Mouse (Mus musculus) embryonic facial prominence, embryonic 14.5 days (tissue): ENCODE measurements at regions not wholly inside any gene's neighbourhood (a gene's known extent, or its start where the extent isn't known, plus 50 kb on each side); places are given as distances from the start of the nearest gene placed in this dataset.

ENCODE experiments used
- ATAC-seq: fragments of 200-750 bp; cut with Nextera tagmentation; 2 replicates; pipeline ENCODE4 v1.8.0; 2017; ENCODE audit warnings: low read depth, moderate number of reproducible peaks, moderate TSS enrichment
- DNase-seq: peaks from one replicate; pipeline ENCODE4 v3.0.0-alpha.2; 2015; ENCODE audit warnings: low spot score
- H3K27ac ChIP-seq: fragments of 300-500 bp; sonication (generic); replicated peaks from 2 replicates; pipeline ENCODE4 v1.5.1; 2014; ENCODE audit warnings: low read depth, mild to moderate bottlenecking, low read length, moderate library complexity
- H3K27me3 ChIP-seq: fragments of 300-500 bp; sonication (generic); replicated peaks from 2 replicates; pipeline ENCODE4 v1.6.1; 2014; ENCODE audit warnings: low read length; ENCODE audit not compliant: control insufficient read depth, insufficient read depth
- H3K36me3 ChIP-seq: fragments of 300-500 bp; sonication (generic); 2 replicates; pipeline ENCODE4 v1.6.1; 2014; ENCODE audit warnings: low read length, mixed read lengths; ENCODE audit not compliant: control insufficient read depth, insufficient read depth
- H3K4me1 ChIP-seq: fragments of 300-500 bp; sonication (generic); 2 replicates; pipeline ENCODE4 v1.6.1; 2014; ENCODE audit warnings: antibody characterized with exemption, low read length; ENCODE audit not compliant: control insufficient read depth, insufficient read depth
- H3K4me2 ChIP-seq: fragments of 300-500 bp; sonication (generic); 2 replicates; pipeline ENCODE4 v1.6.1; 2014; ENCODE audit warnings: low read depth, mild to moderate bottlenecking, low read length, moderate library complexity, mixed read lengths
- H3K4me3 ChIP-seq: fragments of 300-500 bp; sonication (generic); 2 replicates; pipeline ENCODE4 v1.5.1; 2014; ENCODE audit warnings: low read depth, mild to moderate bottlenecking, low read length
- H3K9ac ChIP-seq: fragments of 300-500 bp; sonication (generic); 2 replicates; pipeline ENCODE4 v1.6.1; 2014; ENCODE audit warnings: low read depth, mild to moderate bottlenecking, low read length, moderate library complexity, mixed read lengths
- H3K9me3 ChIP-seq: fragments of 300-500 bp; sonication (generic); 2 replicates; pipeline ENCODE4 v1.6.1; 2016; ENCODE audit warnings: low read length; ENCODE audit not compliant: control insufficient read depth
- WGBS: fragments of 180-500 bp; shearing (Covaris S2); extraction: QIAGEN DNeasy Blood & Tissue Kit; methylation state at CpG from one replicate; pipeline ENCODE4 v1.1.7; 2014; 5-methylcytosine and 5-hydroxymethylcytosine counted together

- H3K4me2 ChIP-seq: no peak overlapping the region; the same call in 1 of the 2 replicates
Observed at GRCm38 (mm10) chr8:8239489-8239888, 421.6 kb downstream of the Efnb2 start.

DNA sequence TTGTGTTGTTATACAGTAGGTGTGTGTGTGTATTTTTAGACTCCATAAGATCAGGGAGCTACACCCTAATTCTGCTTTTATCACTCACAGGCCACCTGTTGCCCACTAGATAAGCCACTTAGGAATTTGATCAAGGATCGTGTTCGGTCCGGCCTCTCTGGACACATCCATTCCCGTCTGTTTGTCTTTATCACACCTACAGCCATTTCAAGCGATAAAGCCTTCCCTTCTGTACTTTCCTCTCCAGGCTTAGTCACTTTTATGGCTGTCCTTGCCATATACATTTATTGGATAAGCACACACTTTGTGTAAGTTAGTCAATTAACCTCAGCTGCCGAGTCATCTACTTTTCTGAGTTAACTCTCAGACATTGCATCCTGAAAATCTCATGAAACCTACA lies 423.0 kb downstream of the Efnb2 start:
- H3K4me3 ChIP-seq: no peak overlapping the region
- no peak overlapping the region for H3K27ac ChIP-seq
- no peak overlapping the region for H3K4me2 ChIP-seq
- no peaks in the 10 kb centered on the region for H3K27me3 ChIP-seq
- DNase-seq: no peak
- H3K4me1 ChIP-seq: peaks cover 16% of the 10 kb centered on the region
- 86% methylated on average over 6 of the region's 6 CpGs for WGBS
- no peaks in the 10 kb centered on the region for H3K9me3 ChIP-seq
- no peaks in the 10 kb centered on the region for H3K36me3 ChIP-seq
- ATAC-seq: no peak
- H3K9ac ChIP-seq: no peak overlapping the region

More at GRCm38 (mm10) chr8:8239489-8239888, 421.6 kb downstream of the Efnb2 start:
- DNase-seq (peak; percentile 18), ATAC-seq (no peak)
- Histone ChIP-seq H3K36me3 (no peaks in the 10 kb centered on the region), H3K9me3 (no peaks in the 10 kb centered on the region), H3K9ac (no peak overlapping the region), H3K4me3 (no peak overlapping the region), H3K27me3 (no peaks in the 10 kb centered on the region), H3K4me1 (peaks cover 16% of the 10 kb centered on the region), H3K27ac (no peak overlapping the region)
- WGBS: 49% methylated on average over 12 of the region's 12 CpGs

- Histone ChIP-seq H3K9me3 (no peaks in the 10 kb centered on the region), H3K4me1 (no peaks in the 10 kb centered on the region), H3K4me3 (no peak overlapping the region), H3K27ac (no peak overlapping the region), H3K9ac (no peak overlapping the region), H3K27me3 (no peaks in the 10 kb centered on the region), H3K4me2 (no peak overlapping the region), H3K36me3 (no peaks in the 10 kb centered on the region)
- ATAC-seq: no peak
- DNase-seq: no peak
- WGBS: 88% methylated on average over 3 of the region's 3 CpGs
Observed at GRCm38 (mm10) chr8:8233616-8234015, 427.4 kb downstream of the Efnb2 start.

DNA sequence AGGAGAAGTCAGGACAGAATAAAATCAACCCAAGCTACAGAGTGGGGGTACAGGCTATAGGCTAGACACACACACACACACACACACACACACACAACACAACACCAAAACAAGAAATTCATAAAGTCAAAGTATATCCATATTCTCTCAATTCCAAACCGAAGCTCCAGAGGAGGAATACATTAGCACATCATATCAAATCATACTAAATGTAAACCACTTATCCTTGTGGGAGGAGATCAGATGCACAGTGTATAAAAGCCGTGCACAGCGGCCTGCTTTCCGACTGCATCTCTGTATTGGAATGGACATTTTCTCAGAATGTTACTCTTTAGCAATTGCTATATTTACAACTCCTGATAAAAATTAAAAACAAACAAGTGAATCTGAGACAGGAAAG lies 427.9 kb downstream of the Efnb2 start:
- no peak overlapping the region for H3K9ac ChIP-seq
- no peaks in the 10 kb centered on the region for H3K27me3 ChIP-seq
- WGBS: 81% methylated on average over 4 of the region's 4 CpGs
- H3K36me3 ChIP-seq: no peaks in the 10 kb centered on the region
- H3K4me1 ChIP-seq: no peaks in the 10 kb centered on the region
- DNase-seq: no peak
- no peak overlapping the region for H3K4me2 ChIP-seq
- no peak for ATAC-seq
- H3K9me3 ChIP-seq: no peaks in the 10 kb centered on the region
- no peak overlapping the region for H3K27ac ChIP-seq
- H3K4me3 ChIP-seq: no peak overlapping the region

GRCm38 (mm10) chr8:8231996-8232632 lies 428.9 kb downstream of the Efnb2 start:
- Histone ChIP-seq H3K27ac (no peak overlapping the region), H3K4me2 (no peak overlapping the region), H3K27me3 (no peaks in the 10 kb centered on the region), H3K4me1 (no peaks in the 10 kb centered on the region), H3K9ac (no peak overlapping the region), H3K36me3 (no peaks in the 10 kb centered on the region), H3K4me3 (no peak overlapping the region), H3K9me3 (no peaks in the 10 kb centered on the region)
- DNase-seq (no peak), ATAC-seq (no peak)
- WGBS: 57% methylated on average over 13 of the region's 13 CpGs

DNA sequence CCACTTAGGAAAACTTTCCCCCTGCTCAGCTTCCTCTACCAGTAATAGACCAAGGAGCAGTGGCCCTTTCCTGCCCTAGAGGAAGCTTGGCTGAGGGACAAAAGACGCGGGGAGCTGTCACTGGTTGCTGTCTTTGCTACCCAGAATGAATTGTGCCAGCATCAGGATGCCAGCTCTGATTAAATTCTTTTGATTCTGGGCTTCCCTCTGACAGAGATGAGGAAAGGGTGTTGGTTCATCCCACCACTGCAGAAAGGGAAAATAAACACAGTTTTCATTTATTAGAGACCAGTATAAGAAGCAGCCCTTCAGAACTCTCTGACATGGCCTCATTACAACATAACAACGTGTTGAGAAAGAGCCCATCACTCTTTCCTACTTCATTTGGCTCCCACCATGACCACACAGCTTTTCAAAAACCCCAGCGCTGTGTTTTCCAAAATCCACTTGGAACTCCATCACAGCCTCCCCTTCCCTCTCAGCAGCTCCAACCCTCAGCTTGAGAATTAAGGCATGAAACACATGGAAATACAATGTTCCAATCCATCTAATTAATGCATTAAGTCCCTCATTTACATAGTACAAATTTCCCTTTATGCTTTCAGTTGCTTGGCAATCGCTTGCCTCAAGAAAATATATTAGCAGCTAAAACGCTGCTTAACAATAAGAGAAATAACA lies 429.6 kb downstream of the Efnb2 start:
- DNase-seq (no peak), ATAC-seq (no peak)
- Histone ChIP-seq H3K27me3 (no peaks in the 10 kb centered on the region), H3K4me2 (no peak overlapping the region), H3K27ac (no peak overlapping the region), H3K4me1 (no peaks in the 10 kb centered on the region), H3K4me3 (no peak overlapping the region), H3K36me3 (no peaks in the 10 kb centered on the region), H3K9ac (no peak overlapping the region), H3K9me3 (no peaks in the 10 kb centered on the region)
- 69% methylated on average over 6 of the region's 6 CpGs for WGBS

DNA sequence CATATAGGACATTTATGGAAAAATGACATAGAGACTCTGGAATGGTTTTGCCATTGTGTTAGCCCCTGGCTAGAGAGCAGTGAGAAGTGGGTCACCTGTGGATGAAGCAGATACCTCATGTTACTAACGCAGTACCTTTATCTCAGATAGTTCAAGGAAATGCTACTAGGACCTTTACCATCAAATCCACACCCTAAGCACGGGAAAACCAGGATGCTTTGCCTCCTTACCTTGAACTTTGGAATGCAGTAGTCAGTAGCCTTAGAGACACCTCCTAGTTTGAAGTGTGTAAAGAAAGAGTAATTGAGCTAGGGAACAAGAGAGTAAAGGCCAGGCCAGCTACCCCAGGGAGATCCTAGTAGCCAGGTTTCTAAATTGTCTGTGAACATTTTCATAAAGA lies 435.0 kb downstream of the Efnb2 start:
- Histone ChIP-seq H3K9me3 (no peaks in the 10 kb centered on the region), H3K4me2 (no peak overlapping the region), H3K27me3 (no peaks in the 10 kb centered on the region), H3K4me3 (no peak overlapping the region), H3K9ac (no peak overlapping the region), H3K27ac (no peak overlapping the region), H3K36me3 (no peaks in the 10 kb centered on the region), H3K4me1 (no peaks in the 10 kb centered on the region)
- WGBS: 85% methylated on average over 2 of the region's 2 CpGs
- DNase-seq: no peak
- no peak for ATAC-seq

GRCm38 (mm10) chr8:8225175-8225830 lies 435.7 kb downstream of the Efnb2 start:
- Histone ChIP-seq H3K4me3 (no peak overlapping the region), H3K4me2 (no peak overlapping the region), H3K36me3 (no peaks in the 10 kb centered on the region), H3K4me1 (no peaks in the 10 kb centered on the region), H3K27ac (no peak overlapping the region), H3K9me3 (no peaks in the 10 kb centered on the region), H3K9ac (no peak overlapping the region), H3K27me3 (no peaks in the 10 kb centered on the region)
- ATAC-seq (no peak), DNase-seq (no peak)
- 62% methylated on average over 2 of the region's 2 CpGs for WGBS
